Mouse (Mus musculus) kidney, adult 8-10 months (tissue): ENCODE results near the gene Rab11b.
A peak's percentile ranks its signal among the peaks of the same experiment; 100 is the strongest.

Source experiments
- DNase-seq, 2 experiments: peaks; one replicate each; pipeline ENCODE4 v3.0.0; 2022

The Rab11b gene

DNA sequence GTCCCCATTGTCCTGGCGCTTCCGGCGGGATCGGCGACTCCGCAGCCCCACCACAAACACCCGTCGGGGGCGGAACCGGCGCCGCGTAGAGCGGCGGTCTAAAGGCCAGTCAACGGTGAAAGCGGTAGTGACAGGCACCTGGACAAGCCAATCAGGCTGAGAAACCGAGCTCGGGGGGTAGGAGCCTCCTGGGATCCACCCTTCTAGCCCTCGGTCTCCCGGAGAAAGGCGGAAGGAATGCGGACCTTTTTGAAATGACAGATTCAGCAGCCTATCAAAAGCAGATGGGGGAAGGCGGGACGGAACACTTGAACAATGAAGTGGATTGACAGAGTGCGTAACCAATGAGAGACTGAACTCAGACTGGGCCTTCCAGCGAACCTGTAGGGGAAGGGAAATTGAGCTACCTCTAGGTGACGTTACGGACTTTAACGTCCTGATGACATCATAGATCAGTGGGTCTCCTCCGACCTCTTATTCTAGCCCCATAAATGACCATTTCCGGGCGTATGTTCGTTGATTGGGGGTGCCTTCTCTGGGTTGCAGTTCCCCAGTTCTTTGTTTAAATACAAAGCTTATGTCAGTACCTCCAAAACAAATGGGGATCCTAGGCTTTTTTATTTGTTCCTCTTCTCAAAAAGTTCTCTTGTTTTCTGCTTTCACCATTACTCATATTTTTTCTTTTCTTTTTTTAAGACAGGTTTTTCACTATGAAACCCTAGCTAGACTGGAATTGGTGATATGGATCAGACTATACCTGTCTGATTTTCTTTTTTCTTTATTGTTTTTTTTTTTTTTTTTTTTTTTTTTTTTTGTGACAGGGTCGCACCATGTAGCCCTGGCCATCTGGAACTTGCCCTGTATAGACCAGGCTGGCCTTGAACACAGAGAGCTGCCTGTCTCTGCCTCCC is at the start of gene Rab11b:
Gene Rab11b, minus strand, starts transcription at position 276 of the 911 bp plus-strand sequence.
- DNase-seq: peak; percentile 100

DNA sequence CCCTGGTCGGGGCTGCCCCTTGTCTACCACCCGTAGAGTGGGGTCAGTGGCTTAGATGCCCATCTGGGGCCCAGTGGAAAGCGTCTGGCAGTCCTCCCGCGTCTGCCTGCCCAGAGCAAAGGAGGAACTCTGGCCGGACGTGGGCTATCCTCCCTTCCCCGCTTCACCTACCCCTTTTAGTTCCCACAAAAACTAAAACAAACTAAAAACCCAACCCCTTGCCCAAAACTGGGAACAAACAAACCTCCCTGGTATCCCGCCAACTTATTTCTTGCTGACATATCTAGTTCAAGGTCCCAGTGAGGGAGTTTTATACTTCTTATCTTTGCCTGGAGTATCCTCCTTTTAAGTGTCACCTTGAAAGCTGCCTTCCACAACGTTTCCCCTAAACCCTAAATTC is 47.9 kb upstream of the Rab11b start:
- no peak for DNase-seq

DNA sequence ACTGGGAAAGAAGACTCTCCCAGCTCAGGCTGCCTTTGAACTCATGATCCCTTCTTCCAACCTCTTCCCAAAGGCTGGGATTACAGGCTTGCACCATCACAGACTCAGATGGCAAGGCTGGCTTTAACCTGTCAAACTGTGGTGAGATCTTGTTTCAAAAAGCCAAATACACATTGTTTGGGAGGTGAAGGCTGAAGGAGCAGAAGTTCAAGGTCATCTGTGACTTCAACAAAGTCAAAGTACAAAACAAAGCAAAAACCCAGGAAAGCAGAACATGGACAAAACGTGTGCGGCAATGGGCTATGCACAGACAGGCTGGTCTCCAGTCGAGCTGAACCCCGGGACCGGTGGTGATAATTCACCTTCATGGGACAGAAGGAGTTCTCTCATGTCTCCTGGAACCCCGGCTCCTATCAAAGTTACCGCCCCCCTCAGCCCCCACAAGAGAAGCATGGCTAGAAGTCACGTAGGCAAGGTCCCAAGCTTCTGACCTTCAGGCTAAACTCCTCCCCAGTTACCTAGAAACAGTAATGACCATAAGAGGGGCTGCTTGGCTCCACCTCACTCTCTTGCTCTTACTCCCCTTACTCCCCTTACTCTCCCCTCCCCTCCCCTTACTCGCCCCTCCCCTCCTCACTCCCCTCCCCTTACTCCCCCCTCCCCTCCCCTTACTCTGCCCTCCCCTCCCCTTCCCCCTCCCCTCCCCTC is 47.0 kb upstream of the Rab11b start:
- no peak for DNase-seq

- no peak for DNase-seq
Observed at GRCm38 (mm10) chr17:33804745-33805144, 44.4 kb upstream of the Rab11b start.

DNA sequence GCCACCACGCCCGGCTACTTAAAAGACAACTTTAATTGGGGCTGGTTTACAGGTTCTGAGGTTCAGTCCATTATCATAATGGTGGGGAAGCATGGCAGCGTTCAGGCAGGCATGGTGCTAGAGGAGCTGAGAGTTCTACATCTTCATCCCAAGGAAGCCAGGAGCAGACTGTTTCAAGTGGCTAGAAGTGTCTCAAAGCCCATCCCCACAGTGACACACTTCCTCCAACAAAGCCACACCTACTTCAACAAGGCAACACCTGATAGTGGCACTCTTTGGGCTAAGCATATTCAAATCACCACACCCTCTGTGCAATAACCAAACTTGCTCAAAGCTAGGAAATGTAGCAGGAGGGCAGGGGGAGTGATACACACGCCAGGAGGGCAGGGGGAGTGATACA is 43.9 kb upstream of the Rab11b start:
- no peak for DNase-seq

DNA sequence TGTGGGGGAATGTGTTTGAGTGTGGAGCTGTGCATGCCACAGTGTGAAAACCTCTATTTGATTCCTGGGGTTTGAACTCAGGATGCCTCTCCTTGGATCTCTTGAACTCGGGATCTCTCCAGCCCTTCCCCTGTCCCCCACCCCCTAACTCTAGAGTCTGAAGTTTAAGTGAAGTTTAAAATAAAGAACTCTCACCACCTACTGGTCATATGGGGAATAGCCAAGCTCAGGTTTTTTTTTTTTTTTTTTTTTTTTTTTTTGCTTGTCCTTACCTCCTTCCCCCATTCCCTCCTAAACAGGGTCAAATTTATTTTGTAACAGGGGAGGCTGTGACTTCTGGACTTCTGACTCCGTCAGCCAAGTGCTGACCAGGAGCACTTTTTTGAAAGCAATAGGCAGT is 41.9 kb upstream of the Rab11b start:
- no peak for DNase-seq

DNA sequence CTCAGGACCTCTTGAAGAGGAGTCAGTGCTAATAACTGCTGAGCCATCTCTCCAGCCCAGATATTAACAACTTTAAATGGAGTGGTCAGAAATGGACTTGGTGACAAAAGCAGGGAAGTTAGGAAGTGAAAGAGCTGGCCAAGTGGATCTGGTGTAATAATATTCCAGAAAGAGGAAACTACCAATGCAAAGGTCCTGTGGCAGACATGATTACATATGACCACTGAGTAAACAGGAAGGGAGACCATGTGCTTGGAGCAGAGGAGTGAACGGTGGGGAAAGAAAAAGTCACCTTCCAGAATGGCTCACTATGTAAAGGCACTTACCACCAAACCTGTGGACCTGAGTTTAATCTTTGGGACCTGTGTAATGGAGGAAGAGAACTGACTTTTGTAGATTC is 38.9 kb upstream of the Rab11b start:
- DNase-seq: no peak

DNA sequence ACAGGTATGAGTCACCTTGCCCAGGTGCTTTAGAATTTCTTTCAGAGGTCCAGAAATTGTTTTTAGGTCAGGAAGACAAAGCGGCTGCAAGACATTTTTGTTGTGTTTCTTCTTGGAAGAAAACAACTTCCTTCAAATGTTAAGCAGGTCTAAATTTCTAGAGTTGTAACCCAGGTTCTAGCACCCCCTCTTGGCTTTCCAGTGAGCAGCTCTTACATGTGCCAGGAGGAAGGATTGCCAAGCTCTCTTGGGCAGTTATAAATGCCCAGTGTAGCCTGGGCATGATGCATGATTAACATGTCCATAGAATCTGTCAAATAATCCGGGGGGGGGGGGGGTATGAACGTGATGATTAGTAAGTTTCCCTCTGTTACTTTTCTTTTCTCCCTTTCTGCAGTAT is 38.0 kb upstream of the Rab11b start:
- peak in 1 of 2 experiments; percentile 54 for DNase-seq

DNA sequence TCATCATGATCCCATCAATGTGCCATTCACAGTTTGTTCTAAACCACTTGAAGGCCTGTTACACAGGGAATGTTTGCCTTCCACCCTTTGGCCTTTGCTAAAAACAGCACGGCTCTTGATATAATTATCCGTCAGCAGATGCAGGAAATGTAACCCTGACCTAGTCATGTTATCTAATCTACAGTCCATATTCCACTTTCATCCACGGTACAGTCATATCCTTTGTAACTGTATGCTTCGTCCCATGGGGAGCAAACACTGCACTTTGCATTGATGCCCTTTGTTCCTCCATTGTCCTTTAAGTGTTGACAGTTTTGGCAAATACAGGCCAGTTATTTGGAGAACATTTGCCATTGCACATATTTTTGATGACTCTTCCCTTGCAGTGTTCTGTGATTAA is 28.4 kb upstream of the Rab11b start:
- DNase-seq: no peak

GRCm38 (mm10) chr17:33786375-33786774 is 26.0 kb upstream of the Rab11b start:
- DNase-seq: no peak

DNA sequence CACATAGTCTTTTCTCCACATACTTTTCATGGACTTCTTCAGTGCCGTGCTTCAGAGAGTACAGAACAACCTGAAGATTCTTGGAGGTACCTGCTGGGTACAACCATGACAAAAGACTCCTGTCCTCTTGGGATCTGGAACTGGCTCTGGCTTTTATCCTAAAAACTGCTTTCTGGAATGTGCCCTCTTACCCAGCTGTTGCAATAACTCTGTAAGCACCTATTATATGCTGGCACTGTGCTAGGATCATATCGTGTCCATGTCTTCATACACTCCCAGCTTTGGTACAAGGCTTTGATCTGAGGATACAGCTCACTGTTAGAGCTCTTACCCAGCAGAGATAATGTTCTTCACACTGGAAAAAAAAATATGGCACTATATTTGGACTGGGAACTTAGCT is 24.6 kb upstream of the Rab11b start:
- no peak for DNase-seq

DNA sequence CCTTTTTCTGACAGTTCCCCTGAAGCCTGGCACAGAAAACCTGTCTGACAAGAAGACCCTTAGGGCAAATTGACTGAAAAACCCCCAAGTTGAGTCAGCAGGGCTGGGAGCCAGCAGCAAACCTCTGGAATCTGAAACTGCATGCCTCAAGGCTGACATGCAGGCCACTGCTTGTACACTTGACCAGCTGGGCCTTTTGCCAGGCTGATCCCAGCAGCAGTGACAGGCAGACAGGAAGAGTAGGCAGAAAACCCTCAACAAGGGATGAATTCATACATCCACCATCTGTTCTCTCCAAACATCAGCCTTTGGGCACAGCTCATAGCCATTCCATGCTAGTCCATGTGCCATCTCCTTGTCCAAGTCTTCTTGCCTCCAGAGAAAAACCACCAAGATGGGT is 23.1 kb upstream of the Rab11b start:
- DNase-seq: peak; percentile 87 to 90

GRCm38 (mm10) chr17:33782067-33782466 is 21.7 kb upstream of the Rab11b start:
- no peak for DNase-seq

- peak; percentile 71 to 74 for DNase-seq
Observed at GRCm38 (mm10) chr17:33781124-33781977, 21.0 kb upstream of the Rab11b start, which contains the start of gene Angptl4. Gene Angptl4, minus strand, starts transcription at chr17:33781830.

DNA sequence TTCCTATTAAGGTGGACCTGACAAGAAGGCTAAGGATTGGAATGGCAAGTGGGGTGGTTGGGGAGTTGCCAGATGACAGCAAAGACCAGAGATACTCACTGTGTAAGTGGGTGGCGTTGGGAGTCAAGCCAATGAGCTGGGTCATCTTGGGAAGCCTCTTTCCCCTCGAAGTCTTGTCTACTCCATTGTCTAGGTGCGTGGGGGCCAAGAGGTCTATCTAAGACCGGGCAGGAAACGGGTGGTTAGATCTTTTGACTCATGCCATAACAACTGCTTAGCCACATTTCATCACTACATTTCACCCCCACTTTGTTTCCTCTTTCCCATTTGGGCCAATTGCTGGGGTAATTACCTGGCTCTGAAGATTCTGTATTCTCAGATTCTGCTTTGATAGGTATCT is 20.1 kb upstream of the Rab11b start:
- DNase-seq: peak in 1 of 2 experiments; percentile 56

DNA sequence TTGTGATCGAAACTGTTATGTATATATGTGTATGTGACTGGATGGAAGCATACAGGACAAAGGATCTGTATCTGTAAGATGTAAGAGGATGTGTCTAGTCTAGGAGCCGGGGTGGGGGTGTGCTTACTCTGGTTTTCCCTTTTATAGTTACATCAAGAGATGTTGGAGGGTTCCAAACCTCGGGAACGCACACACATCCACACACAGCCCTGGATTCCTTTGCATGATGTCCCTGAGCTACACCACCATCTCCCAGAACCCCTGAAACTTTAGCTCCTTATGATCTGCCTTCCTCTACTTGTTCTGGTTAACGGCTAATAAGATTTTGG is 19.6 kb upstream of the Rab11b start:
- no peak for DNase-seq

DNA sequence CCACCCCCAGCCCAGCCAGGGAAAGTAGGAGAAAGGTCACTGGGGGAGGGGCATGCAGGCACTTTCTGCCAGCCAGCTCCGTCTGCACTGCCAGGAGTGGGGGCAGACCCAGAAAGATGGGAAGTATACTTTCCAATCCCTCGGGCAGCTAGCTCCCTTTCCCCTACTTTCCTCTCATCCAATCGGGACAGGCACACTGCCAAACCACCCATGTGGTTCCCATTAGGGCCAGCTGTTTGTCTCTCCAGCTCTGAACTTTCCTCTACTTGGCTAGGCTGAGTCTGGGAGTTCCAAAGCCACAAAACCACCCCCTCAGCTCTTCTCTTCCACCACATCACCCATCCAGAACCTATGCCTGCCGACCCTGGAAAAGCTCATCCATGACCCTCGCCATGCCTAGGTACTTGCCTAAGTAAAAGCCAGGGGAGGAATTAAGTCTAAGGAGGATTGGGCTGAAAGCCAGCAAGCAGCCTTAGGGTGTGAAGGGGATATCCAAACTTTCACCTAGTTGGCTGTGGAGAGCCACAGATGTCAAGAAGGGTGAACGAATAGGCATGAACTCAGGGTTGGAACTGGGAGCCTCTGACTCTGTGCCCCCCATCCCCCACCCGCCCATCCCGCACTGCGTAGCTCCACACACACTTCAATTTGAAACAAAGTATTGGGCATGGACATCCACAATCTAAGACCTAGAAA is 19.1 kb upstream of the Rab11b start:
- peak; percentile 98 for DNase-seq

DNA sequence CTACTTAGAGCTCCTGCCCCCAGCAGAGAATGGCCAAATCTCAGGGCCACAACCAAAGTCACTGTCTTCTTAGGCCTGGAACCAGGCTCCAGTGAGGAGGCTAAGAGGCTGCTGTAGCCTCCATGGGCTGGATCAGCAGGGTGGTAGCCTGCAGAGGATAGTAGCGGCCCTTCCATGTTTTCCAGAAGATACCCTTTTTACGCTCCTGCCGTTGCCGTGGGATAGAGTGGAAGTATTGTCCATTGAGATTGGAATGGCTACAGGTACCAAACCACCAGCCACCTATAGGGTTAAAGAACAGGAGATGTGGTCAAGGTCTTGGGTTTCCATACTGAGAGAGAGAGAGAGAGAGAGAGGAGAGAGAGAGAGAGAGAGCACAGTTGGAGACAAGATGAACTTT is 15.0 kb upstream of the Rab11b start:
- DNase-seq: no peak

DNA sequence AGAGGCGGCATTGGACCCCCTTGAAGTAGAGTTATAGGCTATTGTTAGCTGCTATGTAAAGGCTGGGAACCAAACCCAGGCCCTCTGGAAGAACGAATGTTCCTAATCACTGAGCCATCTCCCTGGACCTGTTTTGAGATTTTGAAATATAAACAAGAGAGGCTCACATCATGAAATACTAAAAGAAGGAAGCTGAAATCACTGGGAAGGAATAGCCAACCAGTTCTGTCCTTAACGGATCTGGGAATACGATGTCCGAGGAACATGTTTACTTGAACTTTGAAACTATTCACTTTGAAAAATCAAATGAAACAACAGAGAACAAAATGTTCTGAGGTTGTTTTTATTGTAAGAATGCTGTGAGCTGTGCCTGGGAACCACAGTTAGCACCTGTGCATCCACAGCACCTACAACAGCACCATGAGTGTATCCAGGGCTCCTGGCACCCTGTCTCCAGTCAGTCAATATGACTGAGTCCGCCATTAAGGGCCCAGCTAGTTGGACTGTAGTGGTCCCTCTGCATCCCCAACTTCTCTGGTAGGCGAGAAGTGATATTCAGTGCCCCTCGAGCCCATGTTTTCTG is 14.3 kb upstream of the Rab11b start:
- DNase-seq: no peak

DNA sequence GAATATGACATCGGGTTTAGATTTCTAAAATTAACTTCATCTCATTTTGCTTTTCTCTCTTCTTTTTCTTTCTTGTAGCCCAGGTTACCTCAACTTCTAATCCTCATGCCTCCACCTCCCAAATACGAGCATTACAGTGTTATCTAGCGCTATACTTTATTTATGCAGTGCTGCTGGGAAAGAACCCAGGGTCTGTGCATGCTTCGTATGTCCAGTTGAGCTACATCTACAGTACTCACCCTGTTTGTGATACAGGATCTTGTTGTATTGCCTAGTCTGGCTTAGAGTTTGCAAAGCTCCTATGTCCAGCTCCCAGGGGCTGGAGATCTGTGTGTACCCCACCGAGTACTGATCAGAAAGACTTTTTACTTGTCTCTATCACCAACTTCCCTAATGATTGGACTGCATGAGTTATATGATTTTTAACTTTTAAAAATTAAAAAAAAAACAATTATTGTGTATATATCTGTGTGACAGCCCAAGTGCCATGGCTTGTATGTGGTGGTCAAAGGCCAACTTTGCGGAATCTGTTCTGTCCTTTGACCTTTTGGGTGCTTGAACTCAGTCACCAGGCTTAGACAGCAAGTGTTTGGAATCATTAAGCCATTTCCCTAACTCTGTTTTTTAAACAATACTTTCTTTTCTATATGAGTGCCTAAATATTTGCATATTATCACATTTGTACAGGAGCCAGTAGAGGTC is 13.7 kb upstream of the Rab11b start:
- DNase-seq: peak; percentile 58 to 59

GRCm38 (mm10) chr17:33773426-33773825 is 13.1 kb upstream of the Rab11b start:
- peak in 1 of 2 experiments; percentile 47 for DNase-seq

DNA sequence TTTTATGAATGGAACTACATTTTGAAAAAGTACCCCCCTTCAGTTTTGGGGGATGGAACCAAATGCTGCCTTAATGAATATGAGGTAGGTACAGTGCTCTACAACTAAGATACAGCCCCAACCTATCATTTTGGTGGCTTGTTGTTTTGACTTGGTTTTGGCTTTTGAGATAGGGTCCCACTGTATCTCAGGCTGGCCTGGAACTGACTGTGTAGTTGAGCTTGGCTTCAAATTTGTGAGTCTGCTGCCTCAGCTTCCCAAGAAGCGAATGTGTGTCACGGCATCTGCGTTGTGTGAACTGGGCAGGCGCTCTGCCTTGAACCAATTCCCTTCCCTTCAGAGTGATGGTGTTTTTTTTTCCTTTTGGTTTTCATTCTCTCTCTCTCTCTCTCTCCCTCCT is 11.3 kb upstream of the Rab11b start:
- DNase-seq: no peak
